Mouse (Mus musculus): Measurements from ENCODE around the gene Def6.
A peak's percentile ranks its signal among the peaks of the same experiment; 100 is the strongest.

Def6 gene

DNA sequence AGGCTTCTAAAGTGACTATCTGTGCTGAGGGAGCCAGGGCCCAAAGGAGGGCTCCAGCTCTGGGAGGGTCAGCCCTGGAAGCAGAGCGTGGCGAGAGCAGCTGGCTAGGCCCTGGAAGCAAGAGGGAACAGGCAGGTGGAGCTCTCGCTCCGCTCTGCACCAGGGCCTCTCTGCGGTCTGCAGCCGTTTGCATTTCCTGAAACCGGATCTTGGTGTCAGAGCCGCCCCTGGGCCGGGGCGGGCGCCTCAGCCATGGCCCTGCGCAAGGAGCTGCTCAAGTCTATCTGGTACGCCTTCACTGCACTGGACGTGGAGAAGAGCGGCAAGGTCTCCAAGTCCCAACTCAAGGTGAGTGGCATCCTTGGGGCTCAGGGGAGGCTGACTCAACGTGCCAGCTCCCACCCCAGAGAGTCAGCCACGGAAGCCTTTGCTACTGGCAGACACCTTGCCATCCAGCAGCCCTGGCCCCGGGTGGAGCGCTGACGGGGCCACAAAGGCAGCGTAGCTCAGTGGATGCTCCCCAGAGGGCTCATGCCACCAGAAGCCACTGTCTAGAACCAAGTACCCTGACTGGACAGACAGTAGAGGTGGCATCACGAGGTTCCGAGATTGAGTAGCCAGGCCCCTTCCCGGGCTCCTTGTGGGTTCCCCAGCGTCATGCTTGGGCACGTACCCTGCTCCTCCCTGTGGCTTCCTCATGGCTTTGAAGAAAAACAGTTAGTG, at the start of gene Def6:
Gene Def6 (plus strand): TSS at position 188 of the 723 bp plus-strand sequence.
- peak; percentile 77 for DNase-seq (ENCODE audit: extremely low read depth, low read depth)

DNA sequence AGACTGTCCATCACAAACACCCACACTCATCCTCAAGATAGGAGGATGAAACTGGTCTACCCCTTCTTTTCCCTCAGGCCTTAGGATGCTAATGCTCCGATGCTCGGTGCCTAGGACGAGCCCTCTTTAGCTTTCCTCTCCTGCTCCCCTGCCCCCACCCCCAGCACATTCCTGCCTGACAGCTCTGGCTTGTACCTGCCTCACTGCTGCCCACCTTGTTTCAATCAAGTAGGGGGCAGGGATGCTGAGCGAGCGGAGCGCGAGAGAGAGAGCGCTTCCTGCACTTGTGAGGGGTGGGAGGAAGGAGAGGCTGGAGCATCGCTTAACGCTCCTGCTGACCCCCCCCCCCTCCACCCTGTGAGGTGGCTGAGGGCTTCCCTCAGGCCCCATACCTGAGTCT, 47.2 kb upstream of the Def6 start:
- DNase-seq (ENCODE audit: extremely low read depth, low read depth), result no peak

DNA sequence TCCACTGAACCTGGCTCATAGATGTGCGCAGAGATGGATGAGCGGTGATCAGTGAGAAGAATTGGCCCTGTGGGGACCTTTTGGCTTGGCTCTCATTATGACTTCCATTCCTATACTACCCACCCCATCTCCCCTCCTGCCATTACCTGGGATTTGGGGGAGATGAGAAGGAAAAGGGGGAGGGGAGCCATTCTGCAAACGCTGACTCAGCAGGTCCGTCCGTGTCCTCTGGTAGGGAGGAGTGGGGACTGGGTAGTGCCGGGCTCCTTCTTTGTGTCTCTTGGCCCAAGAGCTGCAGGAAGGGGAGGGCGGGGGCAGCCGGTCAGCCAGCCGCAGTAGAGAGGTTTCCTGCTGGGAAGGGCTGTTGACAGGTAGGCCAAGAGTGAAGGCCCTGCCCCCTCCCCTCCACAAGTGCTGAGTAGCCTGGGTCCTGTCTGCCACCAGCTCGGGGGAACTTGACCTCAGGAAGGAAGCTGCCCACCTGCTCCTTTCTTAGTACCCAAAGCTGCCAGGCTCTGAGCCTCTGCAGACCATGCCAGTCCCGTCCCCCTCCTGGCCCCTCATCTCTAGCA, 46.2 kb upstream of the Def6 start:
- DNase-seq (ENCODE audit: extremely low read depth, low read depth), result no peak

DNA sequence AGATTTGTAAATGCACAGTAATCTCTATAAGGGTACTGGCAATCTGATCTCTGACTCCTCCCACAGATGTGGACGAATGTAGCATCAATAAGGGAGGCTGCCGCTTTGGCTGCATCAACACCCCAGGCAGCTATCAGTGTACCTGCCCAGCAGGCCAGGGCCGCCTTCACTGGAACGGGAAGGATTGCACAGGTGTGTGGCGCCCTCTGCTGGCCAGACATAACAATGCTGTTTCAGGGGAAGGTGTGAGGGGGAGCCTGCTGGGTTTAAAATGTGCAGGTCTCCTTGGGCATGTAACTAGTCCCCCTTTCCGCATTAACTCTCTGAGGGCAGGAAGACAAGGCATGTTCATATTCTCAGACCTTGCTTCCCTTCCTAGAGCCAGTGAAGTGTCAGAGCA, 43.9 kb upstream of the Def6 start:
- peak; percentile 24 for DNase-seq (ENCODE audit: extremely low read depth, low read depth)

DNA sequence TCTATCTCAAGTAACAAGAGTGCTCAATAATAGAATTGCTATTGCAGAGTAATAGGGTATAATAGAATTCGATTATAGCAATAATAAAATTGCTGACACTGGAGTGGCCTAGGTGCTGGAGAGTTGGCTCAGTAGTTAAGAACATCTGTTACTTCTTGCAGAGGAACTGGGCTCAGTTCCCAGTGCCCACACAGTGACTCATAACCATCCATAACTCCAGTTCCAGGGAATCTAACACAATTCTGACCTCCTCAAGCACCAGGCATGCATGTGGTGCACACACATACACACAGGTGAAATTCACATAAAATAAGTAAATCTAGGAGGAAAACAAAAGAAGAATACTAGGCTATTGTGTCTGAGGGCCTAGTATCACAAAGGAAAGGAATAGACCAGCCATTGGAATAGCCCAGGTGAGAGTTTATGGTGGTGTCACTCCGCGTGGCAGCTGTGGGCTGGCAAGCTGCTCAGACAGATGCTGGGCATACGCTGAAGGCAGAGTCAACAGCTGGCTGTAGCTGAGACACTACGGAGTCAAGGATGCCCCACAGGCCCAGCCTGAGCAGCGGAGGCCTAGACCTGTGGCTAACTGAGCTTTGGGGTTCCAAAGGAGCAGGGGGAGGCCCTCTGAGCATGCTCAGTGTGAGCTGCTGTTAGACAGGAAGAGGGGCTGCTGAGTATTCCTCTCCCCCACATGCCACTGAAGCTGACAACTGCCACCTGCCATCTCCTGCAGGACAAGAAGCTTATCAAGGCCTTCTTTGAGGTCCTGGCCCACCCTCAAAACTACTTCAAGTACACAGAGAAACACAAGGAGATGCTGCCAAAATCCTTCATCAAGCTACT, 36.9 kb upstream of the Def6 start:
- no peak for DNase-seq (ENCODE audit: extremely low read depth, low read depth)

DNA sequence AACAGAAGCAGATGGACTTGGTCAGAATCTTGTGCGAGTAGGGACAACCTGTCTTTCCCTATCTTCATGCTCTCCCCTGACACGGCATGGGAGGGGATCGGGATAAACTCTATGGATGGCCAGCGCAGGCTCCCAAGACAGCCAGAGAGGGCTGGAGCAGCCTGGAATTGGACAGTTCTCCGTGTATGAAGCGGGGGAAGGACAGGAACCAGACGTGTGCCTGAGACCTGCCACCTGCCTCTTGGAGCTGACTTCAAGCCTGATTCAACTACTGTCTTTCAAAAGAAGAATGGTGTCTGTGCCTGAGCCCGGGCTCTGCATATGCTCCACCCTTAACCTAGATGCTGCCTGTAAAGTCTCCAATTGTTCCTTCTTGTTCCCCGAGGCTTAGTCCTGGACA, 34.9 kb upstream of the Def6 start:
- DNase-seq (ENCODE audit: extremely low read depth, low read depth), result no peak

DNA sequence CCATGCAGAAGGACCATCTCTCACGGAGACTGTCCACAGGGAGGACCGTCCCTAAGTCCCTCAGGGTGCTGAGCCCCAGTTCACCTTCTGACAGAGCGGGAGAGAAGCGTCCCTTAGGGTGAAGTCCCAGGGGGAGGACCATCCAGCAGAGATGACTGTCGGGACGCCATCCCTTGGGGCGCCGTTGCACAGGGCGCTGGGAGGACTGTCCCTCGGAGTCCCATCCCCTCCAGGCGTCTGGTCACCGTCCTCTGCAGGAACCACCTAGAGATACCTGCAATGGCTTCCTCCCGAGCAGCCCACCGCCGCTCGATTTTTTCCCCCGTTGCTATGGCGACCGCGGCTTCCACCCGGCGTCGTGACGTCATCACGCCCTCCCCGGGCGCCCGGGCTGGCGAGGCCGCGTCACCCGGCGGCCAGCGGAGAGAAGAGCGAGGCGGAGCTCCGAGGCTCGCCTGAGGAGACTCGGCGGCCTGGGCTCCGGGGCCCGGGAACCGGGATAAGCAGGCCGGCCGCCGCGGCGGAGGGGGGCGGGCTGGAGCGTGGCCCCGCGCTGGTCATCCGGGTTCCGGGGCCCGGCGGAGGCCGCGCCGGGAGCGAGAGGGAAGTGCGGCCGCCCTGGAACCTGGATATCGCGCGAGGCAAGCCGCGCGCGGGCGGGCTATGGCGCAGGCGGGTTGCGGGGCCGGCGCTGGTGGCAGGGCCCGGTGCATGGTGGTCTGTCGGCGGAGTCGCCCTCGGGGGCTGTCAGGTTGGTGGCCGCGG, 30.6 kb upstream of the Def6 start, which contains the start of gene Zfp523:
Gene Zfp523 (plus strand): TSS at position 355 of the 765 bp plus-strand sequence.
- DNase-seq (ENCODE audit: extremely low read depth, low read depth), result peak; percentile 45

DNA sequence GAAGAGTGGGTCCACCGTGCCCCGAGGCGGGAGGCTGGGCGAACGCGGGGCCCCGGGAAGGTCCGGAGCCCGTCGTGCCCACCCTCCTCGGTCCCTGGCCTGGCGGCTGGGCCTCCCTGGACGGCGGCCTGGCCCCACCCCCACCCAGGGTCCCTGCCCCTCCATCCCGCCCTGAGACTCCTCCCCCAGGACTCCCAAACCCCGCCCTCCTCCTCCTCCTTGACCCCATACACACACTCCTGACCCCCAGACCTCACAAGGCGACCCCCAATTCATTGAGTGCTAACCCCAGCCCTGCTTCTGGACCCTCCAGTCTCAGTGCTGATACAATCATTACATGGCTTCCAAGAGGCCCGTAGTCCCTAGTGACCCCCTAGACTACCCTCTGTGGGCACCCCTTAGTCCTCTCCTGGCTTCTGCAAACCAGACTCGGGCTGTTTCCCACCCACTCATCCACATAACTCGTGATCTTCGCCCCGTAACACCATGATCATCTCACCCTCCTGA, 30.0 kb upstream of the Def6 start:
- DNase-seq (ENCODE audit: extremely low read depth, low read depth), result no peak

DNA sequence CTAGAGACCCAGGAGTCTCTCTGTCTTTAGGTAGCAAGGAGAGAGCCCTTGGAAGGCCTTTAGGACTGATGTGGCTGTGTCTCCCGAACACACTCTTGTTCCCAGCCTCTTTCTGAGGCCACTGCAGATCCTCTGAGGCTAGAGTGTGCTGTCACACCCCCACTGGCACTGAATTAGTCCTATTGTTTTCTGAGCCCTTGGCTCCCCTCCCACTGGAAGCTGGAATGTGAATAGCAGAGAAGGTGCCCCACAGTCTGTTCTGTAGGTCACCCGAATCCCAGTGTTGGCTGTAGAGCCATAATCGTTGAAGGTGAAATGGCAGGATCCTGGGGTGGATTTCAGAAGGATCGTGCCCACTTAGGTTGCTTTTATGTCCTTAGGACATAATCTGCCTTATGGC, 27.2 kb upstream of the Def6 start:
- no peak for DNase-seq (ENCODE audit: extremely low read depth, low read depth)

DNA sequence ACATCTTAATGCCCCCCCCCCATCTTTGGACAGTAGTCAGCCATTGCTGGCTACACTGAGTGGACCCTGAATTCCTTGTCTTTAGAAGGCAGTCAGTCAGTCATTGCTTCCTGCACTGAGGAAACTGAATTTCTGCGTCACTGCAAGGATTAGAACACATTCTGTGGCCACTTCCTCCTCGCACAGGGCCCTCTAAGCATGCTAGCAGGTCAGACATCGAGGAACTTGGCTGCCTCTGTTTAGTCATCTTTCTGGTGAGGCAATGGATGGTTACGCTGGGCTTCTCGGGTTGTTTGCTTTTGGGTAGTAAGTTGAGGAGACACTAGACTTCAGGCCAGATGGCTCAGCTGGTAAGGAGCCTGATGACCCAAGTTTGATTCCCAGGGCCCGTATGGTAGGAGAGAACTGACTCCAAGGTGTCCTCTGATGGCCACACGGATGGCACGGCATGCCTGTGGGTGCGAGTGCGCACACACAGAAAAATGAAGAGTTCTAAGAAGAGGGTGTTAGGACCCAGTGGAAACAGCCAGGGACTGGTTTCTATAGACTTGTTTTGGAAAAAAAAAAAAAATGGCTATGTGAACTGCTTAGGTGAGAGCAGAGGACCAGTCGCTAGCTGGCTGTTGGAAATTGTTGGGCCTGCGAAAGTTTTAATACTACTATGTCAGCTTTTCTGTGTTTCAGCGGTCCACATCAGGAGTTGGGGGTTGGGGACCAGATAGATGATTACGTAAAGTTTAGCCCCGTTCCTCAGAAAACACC, 26.6 kb upstream of the Def6 start:
- DNase-seq (ENCODE audit: extremely low read depth, low read depth), result no peak

DNA sequence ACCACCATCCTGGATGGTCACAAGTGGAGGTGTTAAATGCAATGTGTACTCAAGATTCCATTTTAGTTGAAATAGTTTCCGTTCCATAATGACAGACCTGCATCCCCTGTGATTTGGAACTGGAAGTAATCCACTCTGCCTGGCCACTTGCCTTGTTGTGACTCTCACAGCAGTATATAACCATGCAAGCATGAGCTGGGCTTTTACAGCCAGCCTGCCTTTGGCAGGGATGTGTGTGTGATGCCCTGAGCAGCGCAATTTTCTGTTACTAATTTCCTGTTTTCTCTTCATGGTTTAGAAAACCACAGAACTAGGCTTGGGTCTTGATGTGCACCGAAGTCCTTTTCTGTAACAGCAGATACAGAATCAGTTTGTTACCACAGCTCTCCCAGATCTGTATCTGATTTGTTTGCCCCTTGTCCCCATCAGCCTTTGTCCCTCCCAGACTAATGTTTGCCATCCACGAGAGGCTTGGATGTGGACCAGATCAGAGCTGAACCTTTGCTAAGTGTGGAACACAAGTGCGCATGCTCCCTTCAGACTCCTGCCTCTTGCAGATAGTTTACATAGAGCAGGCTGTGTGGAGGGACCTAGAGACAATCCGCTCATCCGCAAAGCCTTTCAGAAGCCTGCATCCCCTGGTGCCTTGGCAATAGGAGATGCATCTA, 22.5 kb upstream of the Def6 start:
- no peak for DNase-seq (ENCODE audit: extremely low read depth, low read depth)

DNA sequence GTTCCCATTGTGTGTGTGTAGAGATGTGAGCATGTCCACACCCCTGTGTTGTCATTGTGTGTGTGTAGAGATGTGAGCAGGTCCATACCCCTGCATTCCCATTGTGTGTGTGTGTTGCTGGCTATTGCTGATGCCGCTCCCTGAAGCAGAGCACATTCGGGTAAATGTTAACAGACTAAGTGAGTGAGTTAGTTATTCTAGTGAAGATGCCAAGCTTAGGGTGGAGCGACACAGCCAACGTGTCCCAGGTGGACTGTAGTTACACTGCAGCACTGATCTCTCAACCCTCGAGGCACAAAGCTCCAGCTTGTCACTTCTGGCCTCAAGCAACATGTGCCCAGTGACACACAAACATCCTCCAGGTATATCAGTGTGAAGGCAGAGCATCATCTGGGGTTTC, 19.3 kb upstream of the Def6 start:
- no peak for DNase-seq (ENCODE audit: extremely low read depth, low read depth)

DNA sequence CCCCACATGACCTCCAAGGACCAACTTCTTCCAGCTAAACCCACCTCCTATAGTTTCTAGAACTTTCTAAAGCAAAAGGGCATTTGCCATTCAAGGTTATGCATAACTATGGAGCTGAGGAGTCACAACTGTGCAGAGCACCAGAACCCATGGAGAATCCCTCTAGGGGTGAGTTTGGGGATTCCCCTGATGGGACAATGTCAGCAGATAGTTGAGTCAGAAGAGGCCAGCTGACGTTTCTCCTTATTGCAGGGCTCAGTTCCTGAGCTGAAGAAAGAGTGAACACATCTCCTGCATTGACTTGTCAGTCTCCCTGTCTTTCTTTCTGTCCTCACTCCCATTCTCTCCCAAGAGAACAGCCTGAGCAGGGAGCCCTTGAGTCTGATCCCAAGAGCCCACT, 14.8 kb upstream of the Def6 start:
- DNase-seq (ENCODE audit: extremely low read depth, low read depth), result no peak

DNA sequence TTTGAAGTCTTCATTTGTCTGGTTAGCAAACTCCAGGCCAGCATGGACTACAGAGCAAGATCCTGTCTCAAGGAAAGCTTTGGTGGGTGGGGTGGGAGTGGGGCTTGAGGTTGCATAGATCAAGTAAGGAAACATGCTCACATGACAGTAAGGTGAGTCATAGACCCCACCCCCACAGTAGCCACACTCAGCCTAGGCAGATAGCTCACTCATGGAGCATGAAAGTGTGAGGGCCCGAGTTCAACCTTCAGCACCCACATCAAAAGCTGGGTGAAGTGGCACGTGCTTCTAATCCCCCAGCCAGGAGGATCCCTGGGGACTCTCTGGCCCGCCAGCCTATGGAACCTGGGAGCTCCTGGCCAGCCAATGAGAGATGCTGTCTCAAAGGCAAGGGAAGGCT, 14.0 kb upstream of the Def6 start:
- no peak for DNase-seq (ENCODE audit: extremely low read depth, low read depth)

DNA sequence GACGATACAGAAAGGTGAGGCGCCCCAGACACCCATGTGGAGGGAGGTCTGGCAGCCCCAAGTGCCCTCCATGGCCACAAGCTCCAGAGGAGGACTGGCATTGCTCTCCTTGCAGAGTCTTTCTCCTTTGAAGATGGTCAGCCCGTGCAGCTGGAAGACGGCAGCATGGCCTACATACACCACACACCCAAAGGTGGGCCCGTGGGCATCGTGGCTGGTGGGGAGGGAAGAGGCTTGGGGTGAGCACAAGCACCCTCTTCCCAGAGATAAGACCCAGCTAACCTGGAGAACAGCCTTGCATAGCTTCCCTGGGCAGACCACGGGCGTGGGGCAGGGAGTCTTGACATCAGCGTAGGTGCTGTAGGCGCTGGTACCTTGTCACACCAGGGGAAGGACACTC, 12.5 kb upstream of the Def6 start:
- DNase-seq (ENCODE audit: extremely low read depth, low read depth), result no peak

DNA sequence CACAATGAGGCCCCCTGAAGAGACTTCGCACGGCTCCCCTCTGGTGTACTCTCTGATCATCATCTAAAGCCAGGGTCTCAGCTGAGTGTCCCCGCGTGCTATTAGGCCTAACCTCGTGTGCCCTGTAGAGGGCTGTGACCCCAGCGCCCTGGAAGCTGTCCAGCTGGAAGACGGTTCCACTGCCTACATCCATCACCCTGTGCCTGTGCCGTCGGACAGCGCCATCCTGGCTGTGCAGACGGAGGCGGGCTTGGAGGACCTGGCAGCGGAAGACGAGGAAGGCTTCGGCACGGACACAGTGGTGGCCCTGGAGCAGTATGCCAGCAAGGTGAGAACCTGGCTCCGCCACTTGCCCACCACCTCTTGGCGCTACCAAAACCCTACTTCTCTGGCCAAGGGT, 9.9 kb upstream of the Def6 start:
- no peak for DNase-seq (ENCODE audit: extremely low read depth, low read depth)

DNA sequence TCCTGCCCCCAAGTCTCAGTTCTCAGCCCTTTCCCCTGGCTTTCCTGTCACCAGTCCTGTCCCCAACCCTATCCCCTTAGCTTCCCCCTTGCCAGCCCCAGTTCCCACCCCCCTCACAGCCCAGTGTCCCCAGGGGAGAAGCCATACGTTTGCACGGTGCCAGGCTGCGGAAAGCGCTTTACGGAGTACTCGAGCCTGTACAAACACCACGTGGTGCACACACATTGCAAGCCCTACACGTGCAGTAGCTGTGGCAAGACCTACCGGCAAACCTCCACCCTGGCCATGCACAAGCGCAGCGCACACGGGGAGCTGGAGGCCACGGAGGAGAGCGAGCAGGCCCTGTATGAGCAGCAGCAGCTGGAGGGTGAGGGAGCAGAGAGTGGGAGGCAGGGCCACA, 5.6 kb upstream of the Def6 start:
- DNase-seq (ENCODE audit: extremely low read depth, low read depth), result no peak

DNA sequence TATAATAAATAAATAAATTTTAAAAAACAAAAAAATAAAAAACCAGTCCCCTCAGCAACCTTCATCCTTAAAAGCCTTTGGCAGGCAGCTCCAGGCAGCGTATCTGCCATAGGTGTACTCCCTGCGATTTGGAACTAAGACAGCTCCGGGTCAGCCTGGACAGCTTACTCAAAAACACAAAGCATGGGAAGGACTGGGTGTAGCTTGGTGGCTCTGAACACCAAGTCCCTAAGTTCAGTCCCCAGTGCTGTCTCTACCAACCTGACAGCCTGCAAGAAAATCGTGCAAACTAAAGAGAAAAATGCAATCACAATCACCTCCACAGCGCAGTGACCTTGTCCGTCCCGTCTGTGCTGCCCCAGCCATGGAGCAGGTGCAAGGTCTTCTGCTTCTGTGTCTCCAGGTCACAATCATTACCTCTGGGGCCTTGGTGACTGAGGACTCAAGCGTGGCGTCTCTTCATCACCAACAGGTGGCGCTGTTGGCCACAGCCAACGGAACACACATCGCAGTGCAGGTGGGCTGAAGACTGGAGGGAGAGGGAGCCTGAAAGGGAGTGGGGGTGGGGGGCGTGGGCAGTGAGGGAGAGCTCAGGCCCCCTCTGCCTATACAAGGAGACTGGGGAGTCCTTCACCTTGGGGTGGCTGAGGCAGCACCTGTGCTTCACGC, 3.4 kb upstream of the Def6 start:
- no peak for DNase-seq (ENCODE audit: extremely low read depth, low read depth)

DNA sequence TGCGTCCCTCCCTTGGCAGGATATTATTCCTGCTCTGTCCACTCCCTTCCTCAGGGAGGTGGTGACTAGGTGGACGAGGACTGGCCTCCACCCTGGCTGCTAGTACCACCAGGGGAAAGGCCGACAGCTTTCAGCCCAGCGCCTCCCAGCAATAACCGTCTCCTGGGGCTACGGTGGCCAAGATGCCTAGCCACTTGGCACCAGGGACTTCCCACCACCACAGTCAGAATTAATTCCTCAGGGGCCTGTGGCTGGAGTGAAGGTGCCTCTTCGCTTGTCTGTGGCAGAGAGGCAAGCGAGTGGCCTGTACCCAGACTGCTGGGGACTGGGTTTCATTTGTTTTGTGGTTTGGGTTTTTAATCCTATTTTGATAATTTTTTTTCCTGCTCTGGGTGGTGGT, 2.1 kb upstream of the Def6 start:
- no peak for DNase-seq (ENCODE audit: extremely low read depth, low read depth)

DNA sequence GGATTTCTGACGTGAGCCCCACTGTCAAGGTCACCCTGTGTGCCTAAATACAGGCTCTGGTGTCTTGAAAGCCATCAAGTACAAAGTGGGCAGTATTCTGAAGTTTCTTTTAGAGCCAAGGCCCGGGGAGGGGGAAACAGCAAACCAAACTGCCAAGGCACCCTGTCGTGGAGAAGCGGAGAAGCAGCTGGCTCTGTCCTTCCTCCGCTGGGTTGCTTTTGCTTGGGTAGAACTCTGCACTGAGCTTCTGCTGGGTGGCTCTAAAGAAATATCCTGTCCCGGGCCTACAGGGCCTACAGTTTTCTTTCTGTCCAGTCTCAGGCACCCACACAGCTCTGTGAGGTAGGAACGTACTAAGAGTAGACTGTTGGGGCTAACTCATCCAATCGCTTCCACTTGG, 486 bp upstream of the Def6 start:
- no peak for DNase-seq (ENCODE audit: extremely low read depth, low read depth)
